26 mouse cellular contexts compared by ENCODE assay signal in the genomic region with DNA sequence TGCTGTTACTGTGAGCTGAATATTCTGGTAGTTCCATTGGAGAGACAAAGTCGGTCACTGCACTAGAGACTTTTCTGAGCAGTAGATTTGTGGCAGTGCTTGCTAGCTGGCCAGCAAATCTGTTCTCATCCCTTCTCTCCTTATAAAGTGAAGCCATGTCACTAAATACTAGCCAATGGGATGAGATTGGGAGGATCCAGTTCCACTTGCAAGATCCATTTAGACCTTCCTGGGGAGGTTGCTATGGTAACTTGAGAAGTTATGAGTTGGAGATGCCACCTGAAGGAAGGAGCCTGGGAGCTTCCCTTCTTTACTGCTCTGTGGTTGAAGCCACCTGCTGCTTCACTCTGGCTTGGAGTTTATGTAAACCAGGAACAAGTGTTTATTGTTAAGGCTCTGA. TPM values are rescaled to one million over a fixed set of nuclear protein-coding genes. Genes with fewer than 3 reads are reported as not detected.
DNase-seq lines count a peak whose midpoint lies in the region; ATAC-seq and TF ChIP-seq lines count a peak whose summit lies in the region.
"Had no signal": no experiment of that assay in that cellular context is flagged by ENCODE, and none has a peak within 500 bp of the region (broad histone marks: within the 10 kb centered on the region; RNA-seq: fewer than 3 reads in every experiment).

No protein-coding gene starts in this region.

- H3K36me3 ChIP-seq in hindbrain, postnatal 0 days (ENCODE audit: insufficient read depth, low read length) = no peaks in the 10 kb centered on the region
- H3K36me3 ChIP-seq in hindbrain, embryonic 13.5 days = no peaks in the 10 kb centered on the region
- H3K36me3 ChIP-seq in limb, embryonic 11.5 days (ENCODE audit: control insufficient read depth, insufficient read depth, low read length) = no peaks in the 10 kb centered on the region
- H3K36me3 ChIP-seq: forebrain, embryonic 10.5 days; heart, embryonic 12.5 days; heart, embryonic 15.5 days; hindbrain, embryonic 10.5 days had no signal

- WGBS in hindbrain, postnatal 0 days = 86% methylated on average over 1 of the region's 1 CpGs
- WGBS in hindbrain, embryonic 13.5 days = 81% methylated on average over 1 of the region's 1 CpGs
- WGBS in limb, embryonic 11.5 days = 91% methylated on average over 1 of the region's 1 CpGs

- no peak overlapping the region for H3K4me2 ChIP-seq in hindbrain, postnatal 0 days (ENCODE audit: low read depth, low read length)
- no peak overlapping the region for H3K4me2 ChIP-seq in hindbrain, embryonic 13.5 days
- H3K4me2 ChIP-seq in limb, embryonic 11.5 days (ENCODE audit: low read depth, severe bottlenecking) = no peak overlapping the region
- H3K4me2 ChIP-seq: forebrain, embryonic 13.5 days; heart, embryonic 12.5 days; heart, embryonic 15.5 days; hindbrain, embryonic 14.5 days had no signal

- H3K4me3 ChIP-seq in hindbrain, postnatal 0 days (ENCODE audit: low read length) = no peak overlapping the region
- H3K4me3 ChIP-seq in hindbrain, embryonic 13.5 days = no peak overlapping the region
- H3K4me3 ChIP-seq in limb, embryonic 11.5 days (ENCODE audit: low read depth, low read length) = no peak overlapping the region
- H3K4me3 ChIP-seq: forebrain, embryonic 10.5 days; forebrain, embryonic 13.5 days; heart, embryonic 12.5 days; heart, embryonic 15.5 days; hindbrain, embryonic 10.5 days had no signal

- ATAC-seq in hindbrain, postnatal 0 days = no peak
- ATAC-seq in hindbrain, embryonic 13.5 days (ENCODE audit: low FRiP score) = no peak
- ATAC-seq in limb, embryonic 11.5 days (ENCODE audit: insufficient number of reproducible peaks, low FRiP score, low TSS enrichment, low read depth) = no peak
- ATAC-seq: forebrain, embryonic 13.5 days; forebrain, embryonic 16.5 days; intestine, embryonic 16.5 days had no signal

- DNase-seq in cerebellum, adult 9-10 months = peak; percentile 1
- DNase-seq in cerebellum, postnatal 10 days = no peak
- DNase-seq in hindbrain, postnatal 0 days (ENCODE audit: low spot score) = peak; percentile 18
- peak; percentile 32 for DNase-seq in R1 (ENCODE audit: low read depth, low spot score)
- DNase-seq in limb, embryonic 11.5 days (ENCODE audit: low spot score) = peak; percentile 16
- DNase-seq in lung, postnatal 36 days = no peak
- DNase-seq: adrenal gland, adult 2 months; adrenal gland, postnatal 14 days; cerebellum, adult 11-12 months; cerebellum, adult 8-10 months; cerebellum, postnatal 25 days; embryo, embryonic 11 days; gastrocnemius, postnatal 10 days; gastrocnemius, postnatal 36 days; heart, postnatal 10 days; heart, postnatal 36 days had no signal

- 0 out of 2 replicates have a peak, but pooled peaks cover 6% of the 10 kb centered on the region for H3K4me1 ChIP-seq in hindbrain, postnatal 0 days (ENCODE audit: insufficient read depth, low read length)
- H3K4me1 ChIP-seq in hindbrain, embryonic 13.5 days (replicated peaks) = no peaks in the 10 kb centered on the region
- peaks cover 20% of the 10 kb centered on the region for H3K4me1 ChIP-seq in limb, embryonic 11.5 days (ENCODE audit: control insufficient read depth, insufficient read depth, low read length)
- H3K4me1 ChIP-seq: forebrain, embryonic 13.5 days had no signal

- H3K9me3 ChIP-seq in hindbrain, postnatal 0 days (ENCODE audit: low read length) = no peaks in the 10 kb centered on the region
- no peaks in the 10 kb centered on the region for H3K9me3 ChIP-seq in hindbrain, embryonic 13.5 days
- no peaks in the 10 kb centered on the region for H3K9me3 ChIP-seq in limb, embryonic 11.5 days (ENCODE audit: control insufficient read depth, low read length)
- H3K9me3 ChIP-seq: forebrain, embryonic 10.5 days; forebrain, embryonic 13.5 days; heart, embryonic 12.5 days; heart, embryonic 15.5 days; hindbrain, embryonic 10.5 days had no signal

- H3K27me3 ChIP-seq in hindbrain, postnatal 0 days (ENCODE audit: insufficient read depth, low read length) = no peaks in the 10 kb centered on the region
- no peaks in the 10 kb centered on the region for H3K27me3 ChIP-seq in hindbrain, embryonic 13.5 days
- H3K27me3 ChIP-seq in limb, embryonic 11.5 days (ENCODE audit: control insufficient read depth, insufficient read depth, low read length) = no peaks in the 10 kb centered on the region
- H3K27me3 ChIP-seq: forebrain, embryonic 13.5 days; heart, embryonic 15.5 days had no signal

- H3K27ac ChIP-seq in hindbrain, postnatal 0 days = no peak overlapping the region
- no peak overlapping the region for H3K27ac ChIP-seq in hindbrain, embryonic 13.5 days
- H3K27ac ChIP-seq in limb, embryonic 11.5 days (replicated peaks; ENCODE audit: low read depth, low read length) = no peak overlapping the region
- H3K27ac ChIP-seq: forebrain, embryonic 10.5 days; forebrain, embryonic 13.5 days; heart, embryonic 15.5 days; hindbrain, embryonic 10.5 days; hindbrain, embryonic 14.5 days had no signal

- no peak for TF ChIP-seq CTCF in hindbrain, postnatal 0 days (IDR thresholded peaks at IDR 0.05; ENCODE audit: low read depth)

- no peak overlapping the region for H3K9ac ChIP-seq in hindbrain, postnatal 0 days (replicated peaks; ENCODE audit: low read length)
- no peak overlapping the region for H3K9ac ChIP-seq in hindbrain, embryonic 13.5 days
- no peak overlapping the region for H3K9ac ChIP-seq in limb, embryonic 11.5 days (ENCODE audit: low read length)
- H3K9ac ChIP-seq: forebrain, embryonic 13.5 days; heart, embryonic 12.5 days; heart, embryonic 15.5 days; hindbrain, embryonic 14.5 days had no signal

RNA-seq across cellular contexts. Expression of a gene that starts 8.7 kb away (rescaled TPM):
- total RNA-seq in hindbrain, postnatal 0 days (2014; rRNA removed) = 5.4 and 5.8 TPM in 2 replicates
- 1.9 and 2.0 TPM in 2 replicates for polyA plus RNA-seq in hindbrain, postnatal 0 days (2015; fragmentation: Nextera tagmentation; extraction: Ambion mirVana)
- polyA plus RNA-seq in hindbrain, embryonic 13.5 days (2015; fragmentation: Nextera tagmentation; extraction: Ambion mirVana) = 1.9 and 2.0 TPM in 2 replicates
- 12.6 and 12.8 TPM in 2 replicates for polyA plus RNA-seq in limb, embryonic 11.5 days (2014; fragmentation: Nextera tagmentation; extraction: Ambion mirVana)
- total RNA-seq: granulocyte monocyte progenitor cell, adult 5-6 weeks had no signal

Comparison
In these comparisons a context has a peak if more than half of its experiments do, and no peak if none do; other contexts are left out.
1. DNase-seq: peak in cerebellum, adult 9-10 months (single experiment), hindbrain, postnatal 0 days (single experiment), R1 (single experiment) and limb, embryonic 11.5 days (single experiment); none in cerebellum, postnatal 10 days (0 of 2) and lung, postnatal 36 days (single experiment).